Mouse (Mus musculus): ENCODE data around the gene Fbxl19.
"Not testable (repeated sequence)": the region's sequence is repeated elsewhere in the genome, so short reads cannot be mapped to it uniquely, and the experiment has no call there.

Fbxl19 gene

DNA sequence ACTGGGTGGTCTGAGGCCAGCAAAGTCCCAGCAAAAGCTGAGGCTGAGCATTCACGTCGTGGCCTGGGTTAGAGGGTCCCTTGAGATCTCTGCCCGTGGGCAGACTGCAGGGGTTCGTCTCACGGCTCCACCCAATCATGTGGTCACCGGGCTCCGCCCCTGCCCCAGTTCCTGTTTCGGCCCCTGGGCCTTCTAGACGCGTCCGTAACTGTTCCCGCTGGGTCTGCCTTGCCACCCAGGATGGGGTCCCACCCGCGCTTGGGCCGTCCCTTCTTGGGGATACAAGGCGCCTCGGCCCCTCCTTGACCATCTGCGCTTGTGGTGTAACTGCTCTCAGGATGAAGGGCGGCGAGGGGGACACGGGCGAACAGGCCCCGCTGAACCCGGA is 25.3 kb downstream of the Fbxl19 start, which contains the start of gene Orai3:
Gene Orai3 (plus strand): TSS at position 165 of the 388 bp plus-strand sequence.
- DNase-seq: peak; percentile 89

DNA sequence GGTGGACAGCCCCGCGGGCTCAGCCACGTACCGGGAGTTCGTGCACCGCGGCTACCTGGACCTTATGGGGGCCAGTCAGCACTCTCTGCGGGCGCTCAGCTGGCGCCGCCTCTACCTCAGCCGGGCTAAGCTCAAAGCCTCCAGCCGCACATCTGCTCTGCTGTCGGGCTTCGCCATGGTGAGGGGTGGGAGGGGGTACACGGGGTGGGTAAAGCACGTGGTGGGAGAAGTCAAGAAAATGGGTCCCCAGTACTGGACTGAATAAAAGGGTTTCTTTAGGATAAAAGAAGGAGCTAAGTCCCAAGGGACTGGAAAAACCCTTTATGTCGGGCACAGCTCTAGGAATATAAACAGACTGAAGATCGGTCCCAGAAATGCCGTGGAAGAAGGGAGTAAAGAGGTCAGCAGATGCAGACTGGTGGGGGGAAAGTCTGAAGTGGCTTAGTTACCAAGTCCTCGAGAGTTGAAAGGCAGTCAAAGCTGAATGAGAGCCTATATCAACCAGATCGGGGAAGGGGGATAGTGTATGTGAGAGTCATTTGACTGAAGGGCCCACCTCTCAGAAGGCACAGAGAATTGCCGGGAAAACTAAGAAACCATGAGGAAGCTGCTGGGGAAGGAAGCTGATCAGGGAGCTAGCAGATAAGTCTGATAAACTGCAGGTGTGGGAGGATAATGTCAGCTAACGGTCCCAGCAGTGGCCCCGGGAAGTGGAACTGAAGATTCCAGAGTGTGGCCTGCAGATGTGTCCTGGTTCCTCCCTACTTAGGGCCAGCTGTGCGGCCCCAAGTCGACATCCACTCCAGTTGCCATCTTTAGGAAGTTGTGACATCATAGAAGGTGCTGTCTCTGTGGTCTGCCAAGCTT is 25.9 kb downstream of the Fbxl19 start:
- peak; percentile 22 for DNase-seq

DNA sequence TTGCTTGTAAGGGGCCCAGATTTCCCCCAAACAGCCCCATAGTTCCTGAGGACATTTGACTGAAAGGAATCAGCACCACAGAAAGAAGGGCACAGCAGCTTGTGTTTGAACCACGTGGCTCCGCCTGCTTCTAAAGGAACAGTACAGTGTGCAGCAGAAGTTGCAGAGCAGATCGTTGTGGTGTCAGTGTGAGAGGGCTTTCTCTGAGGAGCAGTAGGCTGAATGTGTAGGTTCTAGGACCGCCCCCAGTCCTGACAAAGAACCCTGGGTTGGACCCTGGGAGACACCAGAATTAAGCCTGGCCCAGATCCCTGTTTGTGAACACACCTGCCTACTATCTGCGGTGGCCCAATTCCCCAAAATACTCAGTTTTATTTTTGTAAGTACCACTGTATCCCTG is 26.9 kb downstream of the Fbxl19 start:
- DNase-seq: no peak

DNA sequence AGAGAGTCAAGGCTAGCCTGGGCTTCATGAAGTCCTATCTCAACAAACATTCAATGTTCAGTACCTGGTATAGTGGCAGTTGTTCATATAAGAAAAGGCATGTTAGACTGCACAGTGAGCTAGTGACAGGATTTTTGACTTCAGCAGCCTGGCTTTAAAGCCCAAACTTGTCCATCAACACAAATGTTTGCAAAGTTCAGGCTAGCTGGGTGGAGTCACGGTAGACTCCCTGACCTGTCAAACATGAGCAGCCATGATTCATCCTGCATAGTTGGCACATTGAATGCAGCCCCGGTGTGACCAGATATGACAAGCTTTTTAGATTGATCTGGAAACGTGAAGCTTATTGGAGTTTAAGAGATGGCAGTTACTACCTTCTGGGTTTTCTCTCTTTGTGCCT is 27.7 kb downstream of the Fbxl19 start:
- no peak for DNase-seq

DNA sequence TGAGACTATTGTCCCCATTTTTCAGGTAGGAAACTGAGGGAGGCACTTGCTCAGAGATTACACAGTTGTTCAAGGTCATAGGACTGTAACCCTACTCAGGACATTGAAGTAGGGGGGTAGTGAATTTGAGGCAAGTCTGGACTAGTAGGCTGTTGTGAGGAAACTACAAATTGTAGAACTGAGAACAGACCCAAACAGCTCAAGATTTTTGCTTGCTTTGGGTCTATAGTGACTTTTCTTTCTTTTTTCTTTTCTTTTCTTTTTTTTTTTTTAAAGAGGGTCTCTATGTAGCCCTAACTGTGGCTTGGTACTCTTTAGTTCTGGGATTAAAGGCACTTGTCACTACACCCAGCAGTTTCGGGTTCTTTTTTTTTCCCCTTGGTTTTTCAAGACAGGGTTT is 28.2 kb downstream of the Fbxl19 start:
- no peak for DNase-seq

DNA sequence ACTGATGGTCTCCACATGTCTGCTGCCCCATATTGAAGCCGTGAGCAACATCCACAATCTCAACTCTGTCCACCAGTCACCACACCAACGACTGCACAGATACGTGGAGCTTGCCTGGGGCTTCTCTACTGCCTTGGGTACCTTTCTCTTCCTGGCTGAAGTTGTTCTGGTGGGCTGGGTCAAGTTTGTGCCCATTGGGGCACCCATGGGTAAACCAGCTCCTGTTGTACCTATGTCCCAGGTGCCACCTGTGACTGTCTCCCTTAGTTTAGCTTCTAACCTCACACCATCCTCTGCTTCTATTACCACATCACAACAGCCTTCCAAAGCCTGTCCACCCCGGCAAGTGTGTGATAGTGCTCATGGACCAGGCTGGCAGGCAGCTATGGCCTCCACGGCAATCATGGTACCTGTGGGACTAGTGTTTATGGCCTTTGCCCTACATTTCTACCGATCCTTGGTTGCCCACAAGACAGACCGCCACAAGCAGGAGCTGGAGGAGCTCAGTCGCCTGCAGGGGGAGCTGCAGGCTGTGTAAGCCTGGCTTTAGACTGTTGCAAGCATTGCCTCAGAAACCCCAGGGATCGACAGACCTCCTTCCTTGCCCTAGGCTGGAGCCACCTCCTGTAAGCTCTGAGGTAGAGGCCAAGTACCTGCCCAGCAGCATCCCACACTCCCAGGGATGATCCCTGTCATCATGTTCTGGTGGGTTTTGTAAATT is 29.5 kb downstream of the Fbxl19 start:
- DNase-seq: peak; percentile 76

DNA sequence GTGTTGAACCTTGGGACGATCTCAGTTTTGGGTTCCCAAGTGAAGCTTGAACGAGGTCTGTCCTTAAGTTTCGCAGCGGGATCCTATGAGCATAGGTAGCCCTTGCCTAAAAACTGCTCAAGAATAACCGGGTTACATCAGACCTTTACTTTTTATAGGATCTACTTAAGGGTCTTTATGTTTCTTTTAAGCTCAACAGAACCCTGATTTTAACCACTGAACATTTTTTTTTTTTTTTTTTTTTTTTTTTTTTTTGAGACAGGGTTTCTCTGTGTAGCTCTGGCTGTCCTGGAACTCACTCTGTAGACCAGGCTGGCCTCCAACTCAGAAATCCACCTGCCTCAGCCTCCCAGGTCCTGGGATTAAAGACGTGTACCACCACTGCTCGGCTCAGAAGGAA is 31.5 kb downstream of the Fbxl19 start:
- DNase-seq: not testable (repeated sequence)

DNA sequence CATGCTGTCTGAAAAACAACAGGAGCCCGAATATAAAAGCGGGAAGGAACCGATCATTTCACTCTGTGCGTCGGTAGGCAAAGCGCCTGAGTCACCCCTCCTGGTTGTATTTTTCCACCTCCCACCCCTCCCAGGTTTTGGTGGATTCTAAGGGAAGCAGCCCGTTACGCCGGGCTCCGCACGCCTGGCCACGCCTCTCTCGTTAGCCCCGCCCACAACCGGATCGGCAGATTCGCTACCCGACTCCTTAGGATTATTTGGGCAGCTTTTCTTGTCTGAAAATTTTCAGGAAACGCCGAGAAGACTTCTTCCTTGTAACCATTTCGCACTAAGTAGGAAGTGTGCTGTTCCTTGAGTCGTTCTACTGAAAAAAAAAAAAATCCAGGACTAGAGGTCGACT is 32.1 kb downstream of the Fbxl19 start, which contains the start of gene Setd1a:
Gene Setd1a (plus strand): TSS at position 245 of the 400 bp plus-strand sequence.
- DNase-seq: peak; percentile 81

DNA sequence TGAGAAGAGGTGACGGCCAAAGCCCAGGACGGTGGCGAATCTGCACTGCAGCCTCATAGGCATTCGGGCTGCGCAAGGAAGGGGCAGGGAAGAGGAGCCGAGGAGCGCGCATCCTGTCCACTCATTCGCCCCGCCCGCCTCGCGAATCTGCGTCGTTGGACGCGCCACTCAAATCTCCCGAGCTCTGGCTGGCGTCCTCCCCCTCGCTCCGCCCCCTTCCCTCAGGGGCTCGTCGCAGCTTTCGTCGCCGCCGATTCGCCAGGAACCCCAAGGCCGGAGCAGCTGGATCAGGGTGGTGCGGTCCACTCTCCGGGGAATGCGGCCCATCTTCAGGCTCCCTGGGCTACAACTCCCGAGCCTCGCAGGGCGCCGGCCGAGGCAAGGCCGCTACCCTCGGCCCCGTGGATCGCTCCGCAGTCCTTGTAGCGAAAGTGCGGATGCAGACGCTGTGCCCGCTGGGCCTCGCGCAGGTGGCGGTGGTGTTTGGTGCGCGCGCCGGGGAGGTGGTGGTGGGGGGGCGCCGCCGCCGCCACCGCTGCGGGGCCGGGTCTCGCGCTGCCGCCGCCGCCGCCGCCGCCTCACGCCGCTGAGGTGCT is 32.6 kb downstream of the Fbxl19 start:
- DNase-seq: peak; percentile 95

DNA sequence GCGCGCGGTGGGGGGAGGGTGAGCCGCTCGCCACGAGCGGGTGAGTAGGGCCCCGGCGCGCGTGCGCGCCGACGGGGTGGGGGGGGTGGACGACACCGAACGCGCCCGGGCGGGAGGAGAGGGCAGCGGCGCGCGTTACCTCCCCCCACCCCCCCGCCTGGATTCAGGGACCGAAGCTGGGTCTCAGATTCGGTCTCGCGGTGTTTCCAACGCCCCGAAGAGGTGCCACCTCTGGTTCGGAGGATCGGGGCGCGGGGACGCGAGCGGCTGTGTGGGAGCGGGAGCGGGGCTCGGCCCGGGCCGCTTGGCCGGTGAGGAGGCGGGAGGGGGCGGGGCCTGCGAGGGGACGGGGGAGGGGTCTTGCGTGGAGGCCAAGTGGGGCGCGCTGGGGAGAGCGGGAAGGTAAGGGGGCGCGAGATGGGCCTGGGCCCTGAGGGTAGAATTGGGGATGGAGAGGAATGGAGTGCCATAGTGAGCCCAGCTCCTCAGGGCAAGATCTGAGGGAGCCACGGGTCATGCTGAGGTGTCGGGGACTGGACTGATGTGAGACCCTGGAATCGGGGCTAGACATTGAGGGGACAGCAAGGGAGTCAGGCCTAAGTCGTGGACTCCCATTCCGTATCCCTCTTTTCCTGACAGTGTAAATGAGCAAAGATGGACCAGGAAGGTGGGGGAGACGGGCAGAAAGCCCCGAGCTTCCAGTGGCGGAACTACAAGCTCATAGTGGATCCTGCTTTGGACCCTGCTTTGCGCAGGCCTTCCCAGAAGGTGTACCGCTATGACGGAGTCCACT is 33.3 kb downstream of the Fbxl19 start:
- peak; percentile 54 for DNase-seq

DNA sequence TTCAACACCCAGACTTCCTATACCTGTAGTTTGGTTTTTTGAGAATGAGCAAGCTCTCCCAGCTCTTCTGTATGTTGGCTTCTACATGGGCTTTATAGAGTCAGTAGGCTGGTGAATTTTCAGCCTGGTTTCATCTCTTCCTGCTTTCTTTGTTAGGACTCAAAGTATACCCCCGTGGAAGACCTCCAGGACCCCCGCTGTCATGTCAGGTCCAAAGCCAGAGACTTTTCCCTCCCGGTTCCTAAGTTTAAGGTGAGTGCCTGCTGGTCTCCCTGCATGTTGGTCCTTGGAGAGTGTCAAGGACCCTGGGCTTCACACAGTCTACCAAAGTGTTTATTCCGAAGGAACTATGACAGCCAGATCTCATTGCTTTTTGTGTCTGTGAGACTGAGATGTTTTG is 34.0 kb downstream of the Fbxl19 start:
- no peak for DNase-seq

DNA sequence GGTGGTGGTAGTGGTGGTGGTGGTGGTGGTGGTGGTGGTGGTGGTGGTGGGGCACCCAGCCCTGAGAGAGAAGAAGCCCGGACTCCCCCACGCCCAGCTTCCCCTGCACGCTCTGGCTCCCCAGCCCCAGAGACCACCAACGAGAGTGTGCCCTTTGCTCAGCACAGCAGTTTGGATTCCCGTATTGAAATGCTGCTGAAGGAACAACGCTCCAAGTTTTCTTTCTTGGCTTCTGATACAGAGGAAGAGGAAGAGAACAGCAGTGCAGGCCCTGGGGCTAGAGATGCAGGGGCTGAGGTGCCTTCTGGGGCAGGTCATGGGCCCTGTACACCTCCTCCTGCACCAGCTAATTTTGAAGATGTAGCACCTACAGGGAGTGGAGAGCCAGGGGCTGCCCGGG is 41.0 kb downstream of the Fbxl19 start, which contains the start of gene Gm49388:
Gene Gm49388 (plus strand): TSS at position 301 of the 400 bp plus-strand sequence.
- DNase-seq: no peak

DNA sequence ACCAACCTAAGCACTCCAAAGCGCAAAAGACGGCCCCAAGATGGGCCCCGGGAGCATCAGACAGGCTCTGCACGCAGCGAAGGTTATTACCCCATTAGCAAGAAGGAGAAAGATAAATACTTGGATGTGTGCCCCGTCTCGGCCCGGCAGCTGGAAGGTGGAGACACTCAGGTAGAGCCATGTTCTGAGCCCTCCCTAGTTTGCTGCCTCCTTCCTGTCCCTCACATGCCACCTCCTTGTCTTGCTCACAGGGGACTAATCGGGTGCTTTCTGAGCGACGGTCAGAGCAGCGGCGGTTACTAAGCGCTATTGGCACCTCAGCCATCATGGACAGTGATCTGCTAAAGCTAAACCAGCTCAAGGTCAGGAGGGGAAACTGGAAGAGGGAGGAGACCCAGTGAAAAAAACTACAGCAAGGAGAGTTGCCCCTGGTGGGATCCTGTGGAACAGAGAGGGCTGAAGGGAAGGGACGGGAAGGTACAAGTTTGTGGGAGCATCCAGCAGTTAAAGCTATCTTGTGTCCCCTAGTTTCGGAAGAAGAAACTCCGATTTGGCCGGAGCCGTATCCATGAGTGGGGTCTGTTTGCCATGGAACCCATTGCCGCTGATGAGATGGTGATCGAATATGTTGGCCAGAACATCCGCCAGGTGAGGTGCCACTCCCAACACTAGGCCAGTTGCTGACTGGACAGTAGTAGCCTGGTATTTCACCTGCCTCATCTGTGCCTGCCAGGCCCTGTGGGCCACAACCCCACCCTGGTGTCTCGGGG is 52.9 kb downstream of the Fbxl19 start:
- no peak for DNase-seq

DNA sequence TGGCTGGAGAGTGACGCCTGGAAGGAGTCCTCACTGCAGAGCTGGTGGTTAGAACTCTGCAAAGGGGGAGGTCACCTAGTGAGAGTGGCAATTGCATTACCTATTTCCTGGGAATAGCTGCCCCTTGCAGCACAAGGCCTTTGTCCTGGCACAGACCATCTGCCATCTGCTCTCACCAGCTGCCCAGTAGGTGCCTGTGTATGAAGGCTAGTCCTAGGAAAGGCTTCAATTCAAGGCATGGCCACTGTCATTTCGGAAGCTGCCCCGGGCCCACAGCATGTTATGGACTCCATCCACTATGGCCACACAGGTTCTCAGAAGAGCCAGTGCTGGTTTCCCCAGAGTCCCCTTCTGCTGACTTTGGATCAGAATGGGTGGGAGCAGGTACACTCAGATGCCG is 54.2 kb downstream of the Fbxl19 start:
- no peak for DNase-seq

DNA sequence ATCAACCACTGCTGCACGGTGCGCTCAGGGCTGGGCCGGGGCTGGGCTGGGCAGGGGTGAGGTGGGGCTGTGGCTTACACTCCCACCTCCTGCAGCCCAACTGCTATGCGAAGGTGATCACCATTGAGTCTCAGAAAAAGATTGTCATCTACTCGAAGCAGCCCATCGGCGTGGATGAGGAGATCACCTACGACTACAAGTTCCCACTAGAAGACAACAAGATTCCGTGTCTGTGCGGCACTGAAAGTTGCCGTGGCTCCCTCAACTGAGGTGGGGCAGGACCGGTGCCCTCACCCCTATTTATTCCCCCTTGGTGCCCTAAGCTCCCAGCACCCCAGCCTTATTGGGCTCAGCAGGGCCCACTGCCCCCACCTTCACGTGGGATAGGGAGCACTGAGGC is 54.9 kb downstream of the Fbxl19 start:
- no peak for DNase-seq

DNA sequence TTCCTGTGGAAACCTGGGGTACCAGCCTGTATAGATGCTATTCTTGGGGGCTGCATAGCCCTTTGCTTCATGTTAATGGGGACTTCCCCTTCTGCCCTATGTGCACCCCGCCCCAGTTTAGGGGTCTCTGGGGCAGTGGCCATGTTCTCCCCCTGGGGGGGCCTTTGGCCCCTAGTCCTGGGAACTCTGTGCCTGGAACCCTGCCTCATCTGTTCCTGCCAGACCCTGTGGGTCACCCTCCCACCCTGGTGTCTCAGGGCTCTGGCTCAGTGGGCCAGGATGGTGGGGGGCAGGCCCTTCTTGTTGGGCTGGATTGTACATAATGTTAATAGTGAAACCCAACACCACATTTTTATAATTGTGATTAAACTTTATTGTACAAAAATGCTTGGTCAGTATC is 55.4 kb downstream of the Fbxl19 start:
- no peak for DNase-seq

DNA sequence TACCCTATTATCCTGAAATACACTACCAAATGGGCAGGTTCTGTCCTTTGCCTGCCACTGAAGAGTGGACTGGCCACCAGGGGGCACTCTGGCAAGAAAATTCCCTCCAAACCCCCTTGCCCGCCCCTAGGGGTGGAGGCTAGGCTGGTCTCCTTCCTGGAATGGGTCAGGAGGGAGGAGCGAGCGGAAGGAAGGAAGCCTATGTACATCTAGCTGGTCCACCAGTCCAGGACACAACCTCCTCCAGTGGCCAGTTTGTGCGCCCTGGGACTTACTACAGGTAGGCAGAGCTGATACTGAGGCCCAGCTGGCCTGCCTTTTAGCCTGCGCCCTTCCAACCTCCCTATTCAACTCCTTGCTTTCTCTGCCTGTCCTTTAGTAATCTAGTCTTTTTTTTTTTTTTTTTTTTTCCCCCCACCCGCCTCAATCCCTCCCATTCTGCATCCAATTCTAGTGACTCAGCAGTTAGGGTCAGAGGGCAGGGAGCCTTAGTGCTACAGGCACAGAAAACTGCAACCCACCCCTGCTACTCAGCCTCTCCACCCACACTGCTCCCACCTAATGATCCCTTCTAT is 56.2 kb downstream of the Fbxl19 start, which contains the start of gene Hsd3b7:
Gene Hsd3b7 (plus strand): TSS at position 170 of the 575 bp plus-strand sequence.
- DNase-seq: peak; percentile 93

DNA sequence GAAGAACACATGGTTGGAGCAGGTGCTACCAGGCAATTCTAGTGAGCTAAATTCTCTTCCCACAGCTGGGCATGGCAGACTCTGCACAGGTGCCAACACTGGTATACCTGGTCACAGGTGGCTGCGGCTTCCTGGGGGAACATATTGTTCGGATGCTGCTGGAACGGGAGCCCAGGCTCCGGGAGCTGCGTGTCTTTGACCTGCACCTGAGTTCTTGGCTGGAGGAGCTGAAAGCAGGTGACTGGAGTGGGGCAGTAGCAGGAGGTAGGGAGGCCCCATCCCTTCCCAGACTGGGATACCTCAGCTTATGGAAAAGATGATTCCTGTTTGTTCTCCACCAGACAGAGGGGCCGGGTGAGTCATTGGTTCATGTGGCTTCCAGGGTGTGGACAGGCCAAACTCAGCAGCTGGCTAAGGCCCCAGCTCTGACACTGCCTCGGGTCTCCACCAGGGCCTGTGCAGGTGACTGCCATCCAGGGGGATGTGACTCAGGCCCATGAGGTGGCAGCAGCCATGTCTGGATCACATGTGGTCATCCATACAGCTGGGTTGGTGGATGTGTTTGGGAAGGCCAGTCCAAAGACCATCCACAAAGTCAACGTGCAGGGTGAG is 56.8 kb downstream of the Fbxl19 start:
- no peak for DNase-seq

DNA sequence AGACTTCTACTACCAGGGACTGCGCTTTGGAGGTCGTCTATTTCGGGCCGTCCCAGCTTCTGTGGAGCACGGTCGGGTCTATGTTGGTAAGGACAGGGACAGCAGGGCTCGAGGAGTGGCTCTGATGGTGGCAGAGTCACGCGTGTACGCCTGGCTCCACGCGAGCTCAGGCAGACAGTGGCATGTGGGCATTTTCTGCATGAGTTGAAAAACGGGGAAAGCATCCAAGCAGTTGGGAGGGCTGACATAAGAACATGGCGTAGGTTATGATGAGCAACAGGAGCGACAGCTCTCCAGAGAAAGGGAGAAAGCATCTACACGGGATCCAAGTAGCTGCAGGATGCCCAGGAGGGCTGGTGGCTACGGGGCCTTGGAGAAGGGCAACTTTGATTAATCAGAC is 58.0 kb downstream of the Fbxl19 start:
- DNase-seq: no peak

DNA sequence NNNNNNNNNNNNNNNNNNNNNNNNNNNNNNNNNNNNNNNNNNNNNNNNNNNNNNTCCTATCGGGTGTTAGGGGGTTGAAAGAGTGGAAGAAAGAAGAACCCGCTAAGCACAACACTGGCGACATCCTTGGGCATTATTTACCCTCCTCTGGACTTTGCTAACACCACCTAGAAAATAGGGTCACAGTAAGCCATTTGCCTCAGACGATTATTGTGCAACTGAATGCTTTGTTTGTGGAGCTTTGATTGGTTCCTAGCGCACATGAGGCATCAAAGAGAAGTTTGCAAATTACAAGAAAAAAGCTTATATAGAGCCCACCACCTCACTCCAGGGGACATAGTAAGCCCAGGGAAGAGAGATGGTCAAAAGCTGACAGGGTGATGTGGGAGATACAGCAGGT is 64.5 kb downstream of the Fbxl19 start:
- DNase-seq: no peak

DNA sequence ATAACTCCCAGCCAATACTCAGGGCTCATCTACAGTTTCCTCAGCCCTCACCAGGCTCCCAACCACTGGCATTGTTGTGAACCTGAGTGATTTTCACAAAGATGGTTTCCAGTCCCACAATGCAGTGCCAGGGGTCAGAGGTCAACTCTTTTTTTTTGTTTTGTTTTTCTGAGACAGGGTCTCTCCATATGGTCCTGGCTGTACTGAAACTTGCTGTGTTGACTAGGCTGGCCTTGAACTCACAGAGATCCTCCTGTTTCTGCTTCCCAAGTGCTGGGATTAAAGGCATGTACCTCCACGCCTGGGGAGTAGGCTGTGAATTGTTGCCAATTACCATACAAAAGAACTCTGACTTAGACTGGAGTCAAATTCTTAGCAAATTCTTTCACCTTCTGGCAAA is 65.5 kb downstream of the Fbxl19 start:
- no peak for DNase-seq

Data from kidney, adult 11 months (tissue).